Mouse (Mus musculus) G1E (cell line): Measurements from ENCODE around the gene Adamts7. TPM values are rescaled to one million over a fixed set of nuclear protein-coding genes. Genes with fewer than 3 reads are reported as not detected.

Source experiments
- ATAC-seq: 2 replicates; pipeline ENCODE4 v1.8.0; 2016; ENCODE audit warnings: mild to moderate bottlenecking; ENCODE audit not compliant: insufficient number of reproducible peaks, poor library complexity, low FRiP score, severe bottlenecking; ENCODE audit errors: extremely low read depth
- DNase-seq: peaks from one replicate; pipeline ENCODE4 v3.0.0; 2012; ENCODE audit warnings: low spot score
- H3K27me3 ChIP-seq: 2 replicates; pipeline ENCODE4 v1.6.1; 2012; ENCODE audit warnings: mild to moderate bottlenecking, low read length, inconsistent platforms; ENCODE audit not compliant: insufficient read depth
- H3K36me3 ChIP-seq: replicated peaks from 2 replicates; pipeline ENCODE3; 2012; ENCODE audit warnings: mild to moderate bottlenecking, inconsistent platforms
- H3K4me1 ChIP-seq: 2 replicates; pipeline ENCODE4 v1.6.1; 2012; ENCODE audit warnings: low read depth, low read length, inconsistent platforms, mixed read lengths; ENCODE audit not compliant: insufficient read depth
- H3K4me3 ChIP-seq: 2 replicates; pipeline ENCODE4 v1.5.1; 2012; ENCODE audit warnings: low read depth, mild to moderate bottlenecking, inconsistent platforms, low read length, moderate library complexity, mixed read lengths
- H3K9me3 ChIP-seq: replicated peaks from 2 replicates; pipeline ENCODE4 v1.6.1; 2012; ENCODE audit warnings: inconsistent platforms
- CTCF ChIP-seq: IDR thresholded peaks from 2 replicates; pipeline ENCODE4 v1.5.1; 2012; ENCODE audit warnings: low read depth, low read length, inconsistent platforms, mixed read lengths
- GATA1 ChIP-seq: IDR thresholded peaks from 2 replicates; pipeline ENCODE4 v1.6.1; 2012; ENCODE audit warnings: borderline replicate concordance, low read length, inconsistent platforms, mixed read lengths
- GATA2 ChIP-seq: IDR thresholded peaks from 2 replicates; pipeline ENCODE4 v1.6.1; 2012; ENCODE audit warnings: low read depth, low read length, inconsistent platforms, borderline replicate concordance
- POLR2AphosphoS5 ChIP-seq: IDR thresholded peaks from 2 replicates; pipeline ENCODE4 v1.6.1; 2012; ENCODE audit warnings: low read depth, low read length, inconsistent platforms; ENCODE audit not compliant: insufficient replicate concordance
- TAL1 ChIP-seq: conservative IDR thresholded peaks from 2 replicates; pipeline ENCODE4 v1.6.1; 2012; ENCODE audit warnings: low read depth, low read length, inconsistent platforms, mixed read lengths
- polyA plus RNA-seq: library from polyadenylated mRNA; stranded (reverse); fragments of >175 nt; gene quantifications from 2 replicates; pipeline ENCODE4 v1.2.3, GENCODE M21; 2012
- total RNA-seq, 2 experiments: library from RNA; stranded (forward) in 1 of 2; stranded (reverse) in 1 of 2; fragments of 200-1000 nt in 1 of 2; fragments of >200 nt in 1 of 2; fragmentation: Nextera tagmentation in 1 of 2; gene quantifications; 2 replicates each; pipeline ENCODE4 v1.2.3; 2014 to 2017

The Adamts7 gene
- total and polyA plus RNA-seq, 3 experiments: not detected

DNA sequence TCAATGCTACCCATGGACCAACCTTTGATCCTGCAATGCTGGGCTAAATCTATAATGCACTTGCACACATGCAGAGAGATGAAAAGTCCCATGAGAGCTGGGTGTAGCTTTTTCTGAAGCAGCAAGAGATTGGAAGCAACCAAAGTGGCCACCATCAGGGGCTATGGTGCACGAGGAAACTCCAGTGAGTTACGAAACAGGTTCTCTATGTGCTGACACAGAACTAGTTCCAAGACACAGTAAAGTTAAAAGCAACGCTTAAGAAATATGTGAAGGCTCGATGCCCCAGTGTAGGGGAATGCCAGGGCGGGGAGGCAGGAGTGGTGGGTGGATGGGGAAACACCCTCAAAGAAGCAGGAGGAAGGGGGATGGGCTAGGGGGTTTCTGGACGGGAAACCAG, 45.8 kb downstream of the Adamts7 start:
- no peak overlapping the region for H3K4me3 ChIP-seq
- TF ChIP-seq POLR2AphosphoS5 (no peak), CTCF (no peak), TAL1 (no peak), GATA2 (no peak)
- H3K9me3 ChIP-seq: peaks cover 61% of the 10 kb centered on the region
- H3K4me1 ChIP-seq: no peaks in the 10 kb centered on the region
- DNase-seq (no peak), ATAC-seq (no peak)
- no peaks in the 10 kb centered on the region for H3K27me3 ChIP-seq
- no peaks in the 10 kb centered on the region for H3K36me3 ChIP-seq

GRCm38 (mm10) chr9:90213127-90213526, 50.3 kb downstream of the Adamts7 start:
- DNase-seq (no peak), ATAC-seq (no peak)
- peaks cover 54% of the 10 kb centered on the region for H3K9me3 ChIP-seq
- no peaks in the 10 kb centered on the region for H3K4me1 ChIP-seq
- no peak overlapping the region for H3K4me3 ChIP-seq
- no peaks in the 10 kb centered on the region for H3K27me3 ChIP-seq
- TF ChIP-seq POLR2AphosphoS5 (no peak), GATA2 (no peak), GATA1 (no peak), CTCF (no peak), TAL1 (no peak)
- no peaks in the 10 kb centered on the region for H3K36me3 ChIP-seq

- Histone ChIP-seq H3K9me3 (peaks cover 46% of the 10 kb centered on the region), H3K4me1 (no peaks in the 10 kb centered on the region), H3K36me3 (no peaks in the 10 kb centered on the region), H3K27me3 (no peaks in the 10 kb centered on the region), H3K4me3 (no peak overlapping the region)
- no peak for ATAC-seq
- no peak for TF ChIP-seq TAL1
- no peak for TF ChIP-seq GATA1
- TF ChIP-seq POLR2AphosphoS5: no peak
- no peak for TF ChIP-seq CTCF
- no peak for TF ChIP-seq GATA2
- DNase-seq: no peak
Measured at GRCm38 (mm10) chr9:90216259-90217001, 53.6 kb downstream of the Adamts7 start.

DNA sequence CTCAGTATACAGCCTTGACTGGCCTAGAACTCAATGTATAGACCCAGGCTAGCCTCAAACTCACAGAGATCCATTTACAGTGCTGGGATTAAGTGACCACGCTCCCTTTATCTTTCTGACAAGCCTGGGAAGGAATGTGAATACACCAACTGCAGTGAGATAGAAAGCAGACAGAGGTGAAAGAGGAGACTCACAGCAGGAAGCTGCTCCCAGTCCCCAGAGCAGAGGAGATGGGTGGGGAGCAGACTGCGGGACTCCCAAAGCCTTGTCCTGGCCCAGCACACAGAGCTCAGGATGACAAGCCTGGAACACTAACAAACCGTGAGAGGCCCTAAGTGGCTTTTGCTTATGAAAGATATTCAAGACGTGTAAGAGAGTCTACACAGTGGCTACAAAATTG, 54.6 kb downstream of the Adamts7 start:
- ATAC-seq: no peak
- Histone ChIP-seq H3K9me3 (peaks cover 47% of the 10 kb centered on the region), H3K4me3 (no peak overlapping the region), H3K36me3 (no peaks in the 10 kb centered on the region), H3K27me3 (no peaks in the 10 kb centered on the region), H3K4me1 (no peaks in the 10 kb centered on the region)
- DNase-seq: no peak
- TF ChIP-seq CTCF (no peak), TAL1 (no peak), GATA2 (no peak), GATA1 (no peak), POLR2AphosphoS5 (no peak)

DNA sequence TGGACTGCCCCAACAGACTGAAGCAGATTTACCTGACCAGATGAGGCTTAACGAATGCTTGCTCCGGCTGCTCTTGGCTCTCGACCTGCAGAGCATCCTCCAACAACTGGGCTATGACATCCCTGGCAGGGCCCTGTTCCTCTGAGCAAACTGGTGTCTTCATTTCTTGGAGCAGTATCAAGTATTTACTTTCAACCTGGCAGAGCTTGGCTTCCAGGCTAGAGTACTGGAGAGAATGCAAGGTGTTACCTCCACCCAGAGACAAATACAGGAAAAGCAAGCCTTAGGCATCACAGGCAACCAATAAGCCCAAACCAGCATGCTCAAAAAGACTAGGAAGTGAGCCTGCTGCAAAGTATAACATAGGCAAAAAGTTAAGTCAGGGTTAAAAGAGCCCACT, 59.4 kb downstream of the Adamts7 start:
- TF ChIP-seq TAL1: no peak
- TF ChIP-seq CTCF: no peak
- TF ChIP-seq GATA1: no peak
- no peak for TF ChIP-seq GATA2
- TF ChIP-seq POLR2AphosphoS5: no peak
- Histone ChIP-seq H3K9me3 (peaks cover 35% of the 10 kb centered on the region), H3K4me1 (no peaks in the 10 kb centered on the region), H3K27me3 (no peaks in the 10 kb centered on the region), H3K36me3 (no peaks in the 10 kb centered on the region), H3K4me3 (no peak overlapping the region)
- ATAC-seq: no peak
- no peak for DNase-seq

DNA sequence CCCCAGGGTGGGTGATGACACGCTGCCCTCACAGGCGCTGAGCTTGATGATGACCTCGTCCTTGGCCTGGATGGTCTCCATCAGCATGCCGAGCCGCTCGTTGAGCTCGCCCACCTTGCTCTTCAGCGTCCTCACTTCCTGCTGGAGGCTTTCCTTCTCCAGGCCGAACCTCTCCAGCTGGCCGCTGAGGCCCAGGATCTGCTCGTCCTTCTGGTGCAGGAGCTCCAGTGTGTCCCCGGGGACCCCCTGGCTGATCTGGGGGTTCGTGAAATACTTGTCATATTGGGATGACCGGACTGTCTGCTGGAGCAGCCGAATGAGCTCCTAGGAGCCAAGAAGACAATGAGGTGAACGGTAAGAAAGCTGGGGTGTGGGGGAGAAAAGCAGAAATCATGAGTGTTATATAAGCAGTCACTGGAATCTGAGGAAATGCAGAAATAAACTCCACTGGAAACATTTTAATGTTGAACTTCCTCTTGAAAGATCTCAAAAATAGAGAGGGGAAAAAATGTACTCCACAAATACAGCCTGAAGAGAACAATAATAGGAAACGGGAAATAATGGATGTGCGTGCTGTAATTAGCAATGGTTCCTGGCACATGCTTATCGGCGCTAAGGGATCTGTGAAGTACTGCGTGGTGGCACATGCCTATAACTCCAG, 63.3 kb downstream of the Adamts7 start:
- TF ChIP-seq POLR2AphosphoS5: no peak
- no peak for TF ChIP-seq GATA1
- TF ChIP-seq TAL1: no peak
- TF ChIP-seq CTCF: no peak
- no peak for TF ChIP-seq GATA2

More for the DNA sequence above, 63.3 kb downstream of the Adamts7 start:
- H3K36me3 ChIP-seq: no peaks in the 10 kb centered on the region
- H3K4me1 ChIP-seq: no peaks in the 10 kb centered on the region
- no peak for ATAC-seq
- no peak for DNase-seq
- H3K9me3 ChIP-seq: peaks cover 30% of the 10 kb centered on the region
- H3K27me3 ChIP-seq: no peaks in the 10 kb centered on the region
- no peak overlapping the region; the same call in 1 of the 2 replicates for H3K4me3 ChIP-seq
